Mouse (Mus musculus): Measurements from ENCODE around the gene Ube2b.

Ube2b gene

DNA sequence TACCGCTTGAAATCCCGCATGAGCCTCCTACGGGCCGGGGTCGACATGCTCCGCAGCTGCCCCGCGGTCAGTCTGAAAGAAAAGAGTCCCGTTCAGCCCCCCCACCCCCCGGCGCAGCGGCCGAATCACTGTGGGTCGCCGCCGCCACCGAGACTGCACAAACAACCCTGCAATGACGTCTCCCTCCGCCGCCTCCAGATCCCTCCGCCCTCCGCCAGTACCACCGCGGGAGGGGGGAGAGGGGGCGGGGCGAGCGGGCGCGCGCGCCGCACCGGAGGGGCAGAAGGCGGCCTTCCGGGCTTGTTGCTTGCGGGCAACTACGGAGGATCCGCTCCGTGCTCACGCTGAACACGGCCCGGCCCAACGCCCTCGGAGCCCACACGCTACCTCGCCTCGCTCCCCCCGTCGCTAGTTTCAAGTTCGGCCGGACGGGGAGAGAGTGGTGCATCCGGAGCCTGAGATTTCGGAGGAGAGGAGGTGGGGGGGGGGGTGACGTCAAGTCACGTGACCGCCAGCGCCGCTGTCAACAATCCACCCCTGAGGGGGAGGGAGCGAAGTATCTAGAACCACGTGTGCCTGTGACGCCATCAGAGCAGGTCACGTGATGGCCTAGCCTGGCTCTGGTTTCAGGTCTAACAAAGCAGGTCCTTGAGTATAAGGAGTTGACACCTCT is at the start of gene Ube2b:
Gene Ube2b (minus strand): TSS at position 473 of the 673 bp plus-strand sequence.
- peak; percentile 99 for DNase-seq (ENCODE audit: low read depth)

DNA sequence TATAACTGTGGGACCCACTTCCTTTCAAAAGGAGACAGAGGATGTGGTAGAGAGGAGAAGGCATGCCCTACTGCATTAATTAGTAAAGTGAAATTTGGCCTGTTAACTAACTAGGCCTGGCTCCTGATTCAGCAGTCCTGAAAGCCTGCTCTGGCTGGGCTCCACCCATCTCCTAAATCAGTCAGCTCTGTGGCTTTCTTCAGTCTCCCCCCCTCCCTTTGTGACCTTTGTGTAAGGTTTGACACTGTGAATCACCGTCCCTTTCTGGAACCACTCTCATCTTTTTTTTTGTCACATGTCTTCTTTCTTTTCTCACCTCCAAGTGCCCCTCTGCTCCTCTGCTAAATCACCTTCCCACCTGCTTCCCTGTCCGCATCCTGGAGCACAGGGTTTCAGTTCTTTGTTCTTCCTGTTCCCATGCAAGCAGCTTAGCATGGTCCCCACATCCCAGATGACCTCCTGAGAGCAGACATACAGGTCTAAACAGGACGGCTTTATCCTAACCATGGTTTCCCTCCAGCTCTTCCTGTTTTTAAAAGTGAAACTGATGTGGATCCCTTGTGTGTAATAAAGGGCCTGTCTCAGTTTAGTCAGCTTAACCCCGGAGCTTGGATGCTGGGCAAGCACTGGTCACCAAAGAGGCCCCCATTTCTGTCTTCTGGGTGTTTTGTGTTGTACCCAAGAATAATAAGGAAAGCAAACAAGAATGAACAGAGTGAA is 46.0 kb upstream of the Ube2b start:
- DNase-seq (ENCODE audit: low read depth) = peak; percentile 86

DNA sequence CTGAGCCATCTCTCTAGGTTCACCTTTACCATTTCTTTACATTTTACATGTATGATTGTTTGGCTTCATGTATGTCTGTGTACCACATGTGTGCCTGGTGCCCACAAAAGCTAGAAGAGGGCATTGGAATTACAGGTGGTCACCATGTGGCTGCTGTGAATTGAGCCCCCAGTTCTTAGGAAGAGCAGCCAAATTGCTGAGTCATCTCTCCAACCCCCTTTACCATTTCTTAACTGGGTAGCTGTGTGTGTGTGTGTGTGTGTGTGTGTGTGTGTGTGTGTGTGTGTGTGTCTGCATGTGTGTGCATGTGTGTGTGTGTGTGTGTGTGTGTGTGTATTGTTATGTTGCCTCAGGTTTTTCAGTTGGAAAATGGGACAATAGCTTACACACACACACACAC is 43.6 kb upstream of the Ube2b start:
- DNase-seq (ENCODE audit: low read depth) = no peak

DNA sequence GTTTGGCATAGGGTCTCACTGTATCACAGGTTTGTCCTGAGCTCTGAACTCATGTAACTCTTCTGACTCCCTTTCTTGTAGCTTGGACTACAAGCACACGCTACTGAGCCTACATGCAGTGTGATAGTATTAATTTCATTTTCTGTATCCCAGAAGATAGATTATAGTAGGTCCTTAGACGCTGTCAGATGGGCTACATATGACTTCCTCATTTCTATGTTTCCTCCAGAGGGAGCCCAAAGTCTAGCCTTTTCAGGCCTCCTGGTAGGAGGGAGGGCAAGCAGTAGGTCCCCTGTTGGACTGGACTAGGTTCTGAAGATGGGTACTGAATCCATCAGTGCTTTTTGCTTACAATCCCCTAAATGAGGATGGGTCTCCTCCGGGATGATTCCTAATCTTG is 42.7 kb upstream of the Ube2b start:
- DNase-seq (ENCODE audit: low read depth) = peak; percentile 39

DNA sequence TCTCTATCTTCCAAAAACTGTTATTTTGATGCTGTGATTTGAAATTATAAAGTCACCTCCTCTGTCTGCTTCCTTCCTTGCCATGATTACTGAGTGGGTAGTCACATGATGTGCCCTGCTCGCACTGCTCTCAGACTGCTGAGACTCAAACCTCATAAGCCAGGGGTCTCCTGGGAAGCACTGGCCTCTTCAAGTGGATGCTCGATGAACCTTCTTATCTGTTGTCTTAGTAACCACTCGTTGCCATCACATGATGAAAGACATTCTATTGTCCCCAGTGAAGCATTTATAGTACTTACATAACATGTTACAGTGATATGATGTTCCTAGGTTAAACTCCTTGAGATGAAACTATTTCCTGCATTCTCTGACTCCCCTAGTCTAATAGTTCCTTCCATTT is 37.1 kb upstream of the Ube2b start:
- no peak for DNase-seq (ENCODE audit: low read depth)

DNA sequence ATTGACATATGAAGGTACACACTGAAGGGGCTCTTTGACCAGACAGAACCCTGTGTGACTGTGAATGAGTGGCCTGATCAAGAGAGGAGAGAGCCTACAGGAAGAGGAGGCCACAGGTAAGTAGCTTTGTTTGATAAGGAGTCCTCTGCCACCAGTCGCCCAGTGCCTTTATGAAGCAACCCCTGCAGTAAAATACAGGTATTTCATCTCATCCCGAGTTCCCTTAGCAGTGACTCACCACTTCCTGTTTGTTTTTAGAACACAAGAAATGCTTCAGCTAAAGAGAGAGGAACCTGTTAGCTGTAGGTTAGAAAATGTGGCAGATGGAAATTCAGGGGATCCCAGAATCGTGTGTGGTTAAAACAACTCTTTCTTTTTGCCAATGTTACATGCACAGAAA is 35.3 kb upstream of the Ube2b start:
- DNase-seq (ENCODE audit: low read depth) = peak; percentile 50

DNA sequence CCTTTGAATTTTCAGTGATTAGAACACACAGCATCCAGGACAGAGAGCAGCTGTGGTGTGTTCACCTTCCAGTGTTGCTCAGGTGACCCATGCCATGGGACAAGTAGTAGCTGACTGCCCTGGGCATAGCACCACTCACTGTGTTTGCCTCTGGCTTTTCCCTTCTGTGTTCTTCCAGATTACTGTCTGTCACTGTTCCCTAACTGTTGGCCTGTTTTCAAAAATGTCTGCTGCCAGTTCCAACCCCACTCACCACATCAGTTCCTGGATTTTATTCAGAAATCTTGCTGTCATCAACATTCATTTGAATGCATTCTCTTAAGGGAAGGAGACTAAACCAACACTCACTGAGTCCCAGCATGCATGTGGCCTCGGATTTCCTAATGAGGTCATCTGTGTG is 33.4 kb upstream of the Ube2b start:
- DNase-seq (ENCODE audit: low read depth) = no peak

DNA sequence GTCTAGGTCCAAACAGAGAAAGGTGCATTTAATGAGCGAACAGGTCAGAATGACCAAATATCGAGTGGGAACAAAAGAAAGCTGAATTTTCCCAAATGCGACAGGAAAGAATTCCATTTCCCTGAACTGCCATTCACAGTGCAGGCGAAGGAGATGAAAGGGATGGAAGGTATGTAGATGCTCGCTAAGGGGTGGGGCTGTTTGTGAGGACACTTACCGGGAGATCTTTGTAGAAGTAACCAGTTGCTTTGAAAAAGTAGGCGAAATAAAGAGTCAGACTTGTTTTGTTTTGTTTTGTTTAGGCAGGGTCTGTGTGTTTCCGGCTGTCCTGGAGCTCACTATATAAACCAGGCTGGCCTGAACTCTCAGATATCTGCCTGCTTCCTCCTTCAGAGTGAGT is 31.8 kb upstream of the Ube2b start:
- no peak for DNase-seq (ENCODE audit: low read depth)

DNA sequence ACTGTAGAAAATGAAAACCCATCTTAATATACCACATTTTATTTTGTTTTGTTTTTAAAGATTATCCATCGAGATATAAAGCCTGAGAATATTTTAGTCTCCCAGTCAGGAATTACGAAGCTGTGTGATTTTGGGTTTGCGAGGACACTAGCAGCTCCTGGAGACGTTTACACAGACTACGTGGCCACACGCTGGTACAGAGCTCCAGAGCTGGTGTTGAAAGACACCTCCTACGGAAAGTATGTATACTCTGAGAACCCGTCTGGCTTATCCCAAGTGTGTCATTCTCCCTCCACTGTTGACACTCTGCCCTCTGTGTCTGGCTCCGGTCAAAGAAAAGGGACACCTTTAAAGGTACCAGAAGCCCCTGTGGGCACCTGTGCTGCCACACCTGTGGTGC is 17.7 kb upstream of the Ube2b start:
- DNase-seq (ENCODE audit: low read depth) = no peak

DNA sequence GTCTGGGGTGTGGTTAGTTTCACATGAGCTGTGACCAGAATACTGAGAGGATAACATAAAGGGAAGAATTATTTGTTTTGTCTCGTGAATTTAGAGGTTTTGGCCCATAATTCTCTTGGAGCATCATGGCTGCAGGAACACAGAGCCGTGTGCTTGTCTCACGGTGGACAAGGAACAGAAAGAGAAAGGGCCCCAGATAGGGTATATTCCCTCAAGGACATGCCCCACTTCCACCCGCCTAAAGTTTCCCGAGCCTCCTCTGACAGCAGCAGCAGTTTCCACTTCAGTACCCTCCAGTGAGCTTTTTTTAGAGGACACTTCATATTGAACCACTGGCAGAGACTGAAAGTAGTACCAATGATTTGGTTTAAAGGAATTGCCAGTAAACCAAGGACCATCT is 11.0 kb upstream of the Ube2b start:
- peak; percentile 38 for DNase-seq (ENCODE audit: low read depth)

DNA sequence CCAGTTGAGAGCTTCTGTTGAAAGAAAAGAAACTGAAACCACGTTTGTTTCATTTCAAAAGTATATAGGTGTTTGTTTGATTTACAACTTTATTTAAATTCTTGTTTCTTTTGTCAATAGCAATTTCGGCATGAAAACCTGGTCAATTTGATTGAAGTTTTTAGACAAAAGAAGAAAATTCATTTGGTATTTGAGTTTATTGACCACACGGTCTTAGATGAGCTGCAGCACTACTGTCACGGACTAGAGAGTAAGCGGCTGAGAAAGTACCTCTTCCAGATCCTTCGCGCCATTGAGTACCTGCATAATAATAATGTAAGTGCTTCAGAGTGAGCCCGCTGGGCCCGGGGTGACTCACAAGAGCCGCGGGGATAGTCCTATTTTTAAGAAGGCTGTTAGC is 10.4 kb upstream of the Ube2b start:
- peak; percentile 65 for DNase-seq (ENCODE audit: low read depth)

DNA sequence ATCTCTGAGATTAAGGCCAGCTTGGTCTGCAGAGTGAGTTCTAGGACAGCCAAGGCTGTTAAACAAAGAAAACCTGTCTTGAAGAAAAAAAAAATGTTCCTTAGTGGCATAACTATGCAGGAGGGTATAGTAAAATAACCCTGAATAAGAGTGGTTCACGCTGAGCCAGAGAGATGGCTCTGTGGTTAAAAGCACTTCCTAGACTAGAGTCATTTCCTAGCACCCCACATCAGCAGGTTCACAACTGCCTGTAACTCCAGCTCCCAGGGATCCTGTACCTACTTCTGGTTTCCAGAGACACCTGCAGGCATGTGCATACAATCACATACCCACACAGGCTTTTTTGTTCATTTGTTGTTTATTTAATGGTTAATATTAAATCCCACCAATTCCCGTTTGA is 5.0 kb upstream of the Ube2b start:
- peak; percentile 66 for DNase-seq (ENCODE audit: low read depth)

DNA sequence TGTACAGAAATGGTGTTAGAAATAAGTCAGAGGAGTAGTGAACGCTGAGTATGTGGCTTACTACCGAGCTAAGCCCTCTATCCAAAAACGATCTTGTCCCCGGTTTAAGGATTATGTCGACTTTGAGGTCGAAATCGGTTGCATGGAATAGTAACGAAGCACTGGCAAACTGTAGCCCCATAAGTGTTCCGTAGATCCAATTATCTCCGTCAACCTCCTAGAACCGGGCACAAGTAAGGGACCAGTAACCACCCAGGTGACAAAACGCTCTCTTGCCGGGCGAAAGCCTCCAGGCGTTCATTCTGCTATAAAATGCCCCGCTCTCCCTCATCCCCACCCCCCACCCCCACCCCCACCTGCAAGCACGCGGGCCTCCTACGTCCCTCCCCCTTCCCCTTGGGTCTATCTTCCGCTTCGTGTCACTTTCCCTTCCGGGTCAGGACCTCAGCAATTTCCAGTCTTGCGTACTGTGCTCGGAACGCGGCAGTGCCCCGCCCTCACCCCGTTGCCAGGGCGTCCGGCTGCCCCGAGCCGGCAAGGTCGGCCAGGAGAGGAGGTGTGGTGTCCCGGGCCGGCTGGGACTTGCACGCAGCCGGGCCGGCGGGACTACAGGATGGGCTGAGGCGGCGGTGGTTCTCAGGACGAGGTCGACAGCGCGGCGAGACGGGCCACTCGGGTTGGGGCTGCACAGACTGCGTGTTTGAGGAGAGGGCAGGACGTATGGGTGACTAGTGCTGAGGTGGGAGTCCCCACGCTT is 3.4 kb upstream of the Ube2b start, which contains the start of gene Cdkl3:
Gene Cdkl3 (plus strand): TSS at position 450 of the 757 bp plus-strand sequence.
- peak; percentile 97 for DNase-seq (ENCODE audit: low read depth)

DNA sequence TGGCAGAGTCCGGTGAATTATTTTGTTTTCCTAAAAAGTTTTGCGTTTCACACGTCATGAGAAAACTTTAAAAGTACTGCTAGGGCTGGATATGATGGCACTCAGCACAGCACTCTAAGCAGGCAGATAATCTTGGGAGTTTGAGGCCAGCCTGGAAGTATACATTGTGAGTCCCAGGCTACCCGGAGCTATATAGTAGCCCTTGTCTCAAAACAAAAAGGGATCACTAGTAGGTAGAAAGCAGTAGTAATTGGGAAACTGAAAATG is 2.9 kb upstream of the Ube2b start:
- no peak for DNase-seq (ENCODE audit: low read depth)

DNA sequence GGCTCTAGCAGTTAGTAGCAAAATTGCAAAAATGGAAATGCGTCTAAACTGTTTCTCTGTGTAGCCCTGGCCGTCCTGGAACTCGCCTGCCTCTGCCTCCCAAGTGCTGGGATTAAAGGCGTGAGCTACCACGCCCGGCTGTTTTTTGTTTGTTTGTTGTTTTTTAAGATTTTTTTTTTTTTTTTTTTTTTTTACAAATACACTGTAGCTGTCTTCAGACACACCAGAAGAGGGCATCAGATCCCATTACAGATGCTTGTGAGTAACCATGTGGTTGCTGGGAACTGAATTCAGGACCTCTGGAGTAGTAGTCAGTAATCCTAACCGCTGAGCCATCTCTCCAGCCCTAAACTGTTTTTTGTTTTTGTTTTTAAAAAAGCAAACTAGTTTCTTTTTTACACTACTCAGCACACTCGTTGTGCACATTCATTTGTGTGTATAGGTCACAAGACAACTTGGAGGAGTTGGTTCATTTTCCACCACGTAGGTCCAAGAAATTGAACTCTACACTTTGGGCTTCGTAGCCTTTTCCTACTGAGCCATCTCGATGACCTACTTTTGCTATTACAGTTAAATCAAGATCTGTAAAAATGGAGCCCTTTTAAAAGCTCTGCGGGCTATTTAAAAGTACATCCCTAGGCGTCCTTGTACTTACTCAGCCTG is 2.4 kb upstream of the Ube2b start:
- DNase-seq (ENCODE audit: low read depth) = peak; percentile 72

DNA sequence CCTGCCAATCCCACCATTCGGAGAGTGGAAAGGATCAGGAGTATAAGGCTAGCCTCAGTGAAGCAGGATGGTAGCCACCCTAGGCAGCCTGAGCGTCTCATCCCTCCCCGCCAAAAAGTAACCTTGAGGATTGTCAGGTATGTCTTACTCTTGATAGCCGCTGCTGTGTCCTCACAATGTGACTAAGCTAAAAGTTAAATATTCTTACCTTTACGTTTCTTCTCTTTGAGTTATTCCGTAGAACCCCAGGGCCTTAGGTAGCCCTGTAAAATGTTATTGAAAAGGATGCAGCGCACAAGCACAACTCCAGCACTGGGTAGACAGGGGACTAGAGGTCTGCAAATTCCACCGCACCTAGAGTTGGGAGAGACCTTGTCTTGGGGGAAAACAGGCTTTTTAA is 1.3 kb upstream of the Ube2b start:
- DNase-seq (ENCODE audit: low read depth) = no peak

DNA sequence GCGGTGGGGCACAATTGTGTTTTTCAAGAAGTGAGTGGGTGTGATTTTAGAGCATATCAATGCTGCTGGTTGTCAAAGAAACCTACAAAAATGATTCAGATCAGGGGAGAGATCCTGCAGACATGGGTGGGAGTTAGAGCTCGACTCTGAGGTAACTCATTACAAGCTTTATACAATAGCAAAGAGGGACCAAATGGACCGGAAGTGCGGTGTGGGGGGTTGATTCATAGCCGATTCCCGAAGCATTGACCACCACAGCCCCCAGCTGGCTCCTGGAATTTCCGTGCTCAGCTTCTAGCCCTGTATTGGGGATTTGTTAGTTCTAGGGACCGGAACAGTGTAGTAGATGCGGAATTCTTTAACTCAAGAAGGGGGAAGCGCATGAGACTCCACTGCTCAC is 779 bp upstream of the Ube2b start:
- DNase-seq (ENCODE audit: low read depth) = no peak

DNA sequence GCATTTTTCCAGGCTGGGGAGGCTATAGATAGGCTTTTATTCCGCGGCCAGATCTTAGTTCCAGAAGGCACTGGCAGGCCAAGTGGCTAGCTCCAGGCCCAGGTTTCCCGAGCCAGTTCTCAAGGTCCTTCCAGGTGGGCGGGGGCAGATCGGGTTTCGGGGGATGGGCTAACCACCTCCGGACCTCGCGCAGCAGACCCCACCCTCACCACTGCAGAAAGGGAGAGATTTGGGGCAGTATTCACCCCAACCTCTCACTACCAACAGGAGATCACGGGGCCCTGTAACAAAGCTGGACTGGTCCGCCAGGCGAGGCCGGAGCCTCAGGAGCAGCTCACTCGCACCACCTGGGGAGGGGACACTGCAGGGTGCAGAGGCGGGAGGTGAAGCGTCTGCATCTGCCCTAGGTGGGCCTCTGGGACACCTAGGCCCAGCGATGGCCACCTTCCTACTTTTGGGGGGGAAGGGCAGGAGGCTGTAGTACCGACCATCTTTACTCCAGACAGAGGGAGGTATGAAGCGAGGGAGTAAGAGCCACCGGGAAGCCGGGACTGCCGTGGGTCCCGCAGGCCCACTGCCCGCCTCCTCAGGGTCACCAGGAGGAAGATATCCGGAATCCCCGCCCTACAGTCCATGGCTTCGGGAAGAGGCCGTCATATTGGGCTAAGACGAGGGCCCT is 812 bp downstream of the Ube2b start:
- no peak for DNase-seq (ENCODE audit: low read depth)

DNA sequence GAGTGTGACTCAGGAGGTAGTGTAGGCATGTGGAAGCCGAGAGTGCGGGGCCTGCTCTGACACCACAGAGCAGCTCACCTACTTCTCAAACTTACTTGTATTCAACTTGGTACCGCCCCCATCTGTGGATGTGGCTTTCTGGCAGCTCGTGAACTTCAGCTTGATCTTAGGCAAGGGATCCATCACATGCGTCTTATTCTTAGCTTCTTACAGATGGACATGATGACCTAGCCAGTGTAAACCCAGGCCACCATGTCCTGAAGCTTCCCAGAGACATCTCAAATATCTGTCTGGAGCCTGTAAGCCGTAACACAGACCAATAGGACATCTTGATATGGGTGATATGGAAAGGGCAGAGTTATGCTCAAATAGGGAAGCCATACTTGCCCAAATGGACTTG is 28.9 kb downstream of the Ube2b start:
- no peak for DNase-seq (ENCODE audit: low read depth)

DNA sequence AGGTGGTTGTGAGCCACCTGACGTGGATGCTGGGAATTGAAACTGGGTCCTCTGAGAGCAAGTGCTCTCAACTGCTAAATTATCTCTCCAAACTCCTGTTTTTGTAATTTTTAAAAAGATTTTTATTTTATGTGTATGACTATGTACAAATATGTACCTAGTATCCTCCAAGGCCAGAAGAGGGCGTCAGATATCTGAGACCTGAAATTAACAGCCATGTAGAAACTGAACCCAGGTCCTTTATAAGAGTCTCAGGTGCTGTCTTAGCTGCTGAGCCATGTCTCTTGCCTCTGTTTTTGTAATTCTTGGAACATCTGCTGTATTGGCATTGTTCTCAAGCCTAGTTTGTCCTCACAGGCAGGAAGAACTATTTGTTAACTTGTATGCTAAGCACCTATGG is 31.1 kb downstream of the Ube2b start:
- DNase-seq (ENCODE audit: low read depth) = peak; percentile 57

DNA sequence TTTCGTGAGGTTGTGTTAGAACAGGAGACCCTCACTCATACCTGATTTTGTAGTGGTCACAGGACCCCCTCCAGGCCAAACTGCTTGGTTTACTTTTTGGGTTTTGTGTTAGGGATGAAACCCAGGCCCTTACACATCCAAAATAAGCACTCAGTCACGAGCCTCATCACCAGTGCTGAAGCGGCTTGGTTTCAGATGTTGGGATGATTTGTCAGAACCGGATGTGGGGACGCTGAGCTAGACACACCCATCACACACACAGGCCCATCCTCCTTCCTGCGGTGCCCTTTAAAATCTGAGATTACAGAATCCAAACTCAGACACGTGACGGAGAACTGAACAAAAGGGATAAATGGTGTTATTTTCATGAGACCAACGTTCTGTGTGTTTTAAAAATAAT is 31.7 kb downstream of the Ube2b start:
- peak; percentile 83 for DNase-seq (ENCODE audit: low read depth)

All from induced T-regulatory cell, adult 2 months (primary cell).